ENCODE assay signal across 9 mouse cellular contexts in genomic region chr4:140914731-140915131, GRCm38 (mm10). TPM values are rescaled to one million over a fixed set of nuclear protein-coding genes. Genes with fewer than 3 reads are reported as not detected.
DNase-seq lines count a peak whose midpoint lies in the region; ATAC-seq and TF ChIP-seq lines count a peak whose summit lies in the region.
"Had no signal": no experiment of that assay in that cellular context is flagged by ENCODE, and none has a peak within 500 bp of the region (broad histone marks: within the 10 kb centered on the region; RNA-seq: fewer than 3 reads in every experiment).

No protein-coding gene starts in this region.

- no peaks in the 10 kb centered on the region for H3K36me3 ChIP-seq in forebrain, postnatal 0 days (ENCODE audit: insufficient read depth)
- no peaks in the 10 kb centered on the region for H3K36me3 ChIP-seq in forebrain, embryonic 12.5 days (replicated peaks)

- H3K9ac ChIP-seq in forebrain, postnatal 0 days, result no peak overlapping the region
- H3K9ac ChIP-seq in forebrain, embryonic 12.5 days, result no peak overlapping the region

- no peaks in the 10 kb centered on the region for H3K27me3 ChIP-seq in forebrain, postnatal 0 days (ENCODE audit: insufficient read depth, low read length)
- H3K27me3 ChIP-seq in forebrain, embryonic 12.5 days, result 0 out of 2 replicates have a peak, but pooled peaks cover 8% of the 10 kb centered on the region

- peak; percentile 78 for ATAC-seq in forebrain, postnatal 0 days
- ATAC-seq in forebrain, embryonic 12.5 days (ENCODE audit: low FRiP score), result no peak

- H3K27ac ChIP-seq in forebrain, postnatal 0 days (ENCODE audit: low read depth, low read length), result no peak overlapping the region
- no peak overlapping the region for H3K27ac ChIP-seq in forebrain, embryonic 12.5 days

- H3K4me3 ChIP-seq in forebrain, postnatal 0 days (ENCODE audit: low read depth, low read length), result no peak overlapping the region
- no peak overlapping the region for H3K4me3 ChIP-seq in forebrain, embryonic 12.5 days (replicated peaks)

- 38% methylated on average over 6 of the region's 6 CpGs for WGBS in forebrain, postnatal 0 days
- WGBS in forebrain, embryonic 12.5 days, result 54% methylated on average over 6 of the region's 6 CpGs

- no peaks in the 10 kb centered on the region; the same call in 1 of the 2 replicates for H3K4me1 ChIP-seq in forebrain, postnatal 0 days (ENCODE audit: insufficient read depth)
- peaks cover 15% of the 10 kb centered on the region for H3K4me1 ChIP-seq in forebrain, embryonic 12.5 days

- peak; percentile 43 for DNase-seq in forebrain, postnatal 0 days
- peak; percentile 57 for DNase-seq in layer of hippocampus, adult 9-11 months
- DNase-seq in layer of hippocampus, postnatal 25 days (ENCODE audit: extremely low spot score in 1 of 2, low spot score in 1 of 2), result no peak
- peak; percentile 1 for DNase-seq in thymus, postnatal 14 days
- no peak for DNase-seq in thymus, postnatal 25 days
- peak; percentile 11 for DNase-seq in telencephalon, adult 2 months (ENCODE audit: low read depth, low spot score)
- no peak for DNase-seq in natural killer cell, adult 2 months (ENCODE audit: low spot score in 2 of 2)

- TF ChIP-seq CTCF in forebrain, postnatal 0 days (IDR thresholded peaks at IDR 0.05; ENCODE audit: low read depth), result no peak

- no peak overlapping the region for H3K4me2 ChIP-seq in forebrain, postnatal 0 days (ENCODE audit: low read depth)
- no peak overlapping the region for H3K4me2 ChIP-seq in forebrain, embryonic 12.5 days
- H3K4me2 ChIP-seq: liver, embryonic 11.5 days had no signal

- H3K9me3 ChIP-seq in forebrain, postnatal 0 days (ENCODE audit: low read length), result no peaks in the 10 kb centered on the region
- no peaks in the 10 kb centered on the region for H3K9me3 ChIP-seq in forebrain, embryonic 12.5 days

RNA-seq across cellular contexts. Expression of gene Padi2, which starts 8.6 kb away (rescaled TPM):
- 1.1 and 1.8 TPM in 2 replicates for total RNA-seq in forebrain, postnatal 0 days (2014; rRNA removed)
- polyA plus RNA-seq in forebrain, postnatal 0 days (2015; fragmentation: Nextera tagmentation; extraction: Ambion mirVana), result 1.2 and 1.3 TPM in 2 replicates
- 0.45 and 0.74 TPM in 2 replicates for polyA plus RNA-seq in forebrain, embryonic 12.5 days (2016; fragmentation: Nextera tagmentation; extraction: Ambion mirVana)
- total RNA-seq in layer of hippocampus, postnatal 25 days (2021), result 10 to 100 TPM; 21.2 to 22.2 TPM

RNA-seq across cellular contexts. Expression of gene Sdhb, which starts 46.3 kb away (rescaled TPM):
- total RNA-seq in forebrain, postnatal 0 days (2014; rRNA removed), result 254 and 308 TPM in 2 replicates
- polyA plus RNA-seq in forebrain, postnatal 0 days (2015; fragmentation: Nextera tagmentation; extraction: Ambion mirVana), result 564 and 623 TPM in 2 replicates
- polyA plus RNA-seq in forebrain, embryonic 12.5 days (2016; fragmentation: Nextera tagmentation; extraction: Ambion mirVana), result 380 and 396 TPM in 2 replicates
- 100 to 1,000 TPM; 182 to 190 TPM for total RNA-seq in layer of hippocampus, postnatal 25 days (2021)

Comparison
In these comparisons a context has a peak if more than half of its experiments do, and no peak if none do; other contexts are left out.
1. DNase-seq: peak in forebrain, postnatal 0 days (single experiment), layer of hippocampus, adult 9-11 months (single experiment), thymus, postnatal 14 days (single experiment) and telencephalon, adult 2 months (single experiment); none in layer of hippocampus, postnatal 25 days (0 of 2), thymus, postnatal 25 days (single experiment) and natural killer cell, adult 2 months (0 of 2).